Mouse (Mus musculus): ENCODE results near the gene Plekhg6.

Plekhg6 gene

GRCm38 (mm10) chr6:125385066-125385974 lies 4.7 kb upstream of the Plekhg6 start:
- no peak for DNase-seq (ENCODE audit: low spot score in 2 of 2)

DNA sequence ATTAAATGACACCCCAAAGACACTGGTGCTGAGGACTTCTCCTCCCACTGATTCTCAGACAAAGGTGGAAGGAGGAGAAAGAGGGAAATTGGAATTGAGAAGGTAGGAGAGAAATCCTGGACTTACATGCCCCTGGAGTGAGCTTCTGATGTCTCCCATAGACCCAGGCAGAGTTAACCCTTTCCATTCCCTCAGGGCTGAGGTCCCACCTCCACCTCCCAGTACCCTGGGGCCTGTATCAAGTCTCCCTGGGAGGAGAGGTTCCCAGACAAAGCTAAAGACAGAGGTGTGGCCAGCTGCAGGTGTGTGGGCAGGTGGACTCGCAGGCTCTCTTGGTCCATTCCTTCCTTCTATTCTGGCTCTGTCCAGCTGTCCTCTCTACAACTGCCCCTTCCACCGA lies 1.4 kb upstream of the Plekhg6 start:
- no peak for DNase-seq (ENCODE audit: low spot score in 2 of 2)

- DNase-seq (ENCODE audit: low spot score in 2 of 2): no peak
Measured at GRCm38 (mm10) chr6:125379781-125380180, 812 bp downstream of the Plekhg6 start.

DNA sequence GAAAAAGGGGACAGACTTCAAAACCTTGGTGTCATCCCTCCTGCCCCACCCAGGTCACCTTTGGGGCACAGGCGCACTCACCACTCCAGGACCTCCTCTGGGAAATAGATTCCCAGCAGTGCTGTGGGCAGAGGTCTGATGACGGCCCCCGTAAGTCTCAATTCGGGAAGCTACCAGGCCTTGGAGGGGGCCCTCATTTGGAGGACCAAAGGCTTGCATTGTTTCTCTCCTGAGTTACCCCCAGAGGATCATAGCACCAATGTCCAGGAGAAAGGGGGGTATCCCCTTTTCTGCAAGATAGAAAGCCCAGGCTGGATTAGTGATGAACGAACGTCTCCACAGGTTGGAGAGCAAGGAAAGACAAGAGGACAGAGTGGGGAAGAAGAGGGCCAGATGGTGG lies 2.0 kb downstream of the Plekhg6 start:
- DNase-seq (ENCODE audit: low spot score in 2 of 2): no peak

DNA sequence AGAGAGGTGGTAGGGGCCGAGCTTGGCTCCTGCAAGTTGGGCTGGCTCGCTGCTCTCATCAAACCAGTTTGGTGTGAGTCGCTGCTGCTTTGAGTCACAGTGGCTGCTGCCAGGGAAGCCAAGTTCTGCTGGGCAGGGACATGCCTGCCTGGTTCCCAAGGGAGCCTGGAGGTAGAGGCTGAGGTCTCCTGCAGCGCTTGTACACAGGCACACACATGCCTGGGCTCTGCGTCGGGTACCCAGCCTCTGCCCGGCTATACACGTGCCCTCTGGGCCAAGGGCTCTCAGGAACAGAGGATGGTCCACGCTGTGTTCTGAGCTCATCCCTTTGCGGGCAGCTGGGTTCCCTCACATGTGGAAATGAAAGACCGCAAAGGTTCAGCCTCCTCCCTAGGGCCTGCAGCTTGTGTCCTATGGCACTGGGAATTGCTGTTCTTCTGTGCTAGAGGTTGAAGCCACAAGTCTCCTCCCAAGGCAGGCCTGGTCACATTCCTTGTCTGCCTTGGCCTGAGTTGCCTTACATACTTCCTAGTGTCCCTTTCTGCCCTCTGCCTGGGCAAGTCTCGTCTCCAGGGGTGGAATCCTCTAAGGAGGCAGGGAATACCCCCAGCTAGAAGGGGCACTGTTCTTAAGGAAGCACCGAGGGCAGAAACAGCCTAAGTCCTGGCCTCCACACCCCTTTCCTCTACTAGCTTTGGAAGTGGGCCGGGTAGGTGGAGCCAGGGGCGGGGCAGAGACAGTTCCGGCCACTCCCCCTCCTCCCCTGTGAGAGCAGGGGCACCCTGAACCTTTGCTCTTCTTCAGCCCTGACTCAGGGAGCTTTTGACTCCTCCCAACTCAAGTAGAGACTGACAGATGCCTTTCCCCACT lies 2.8 kb downstream of the Plekhg6 start:
- DNase-seq (ENCODE audit: low spot score in 2 of 2): peak; percentile 43 to 48

GRCm38 (mm10) chr6:125377042-125377441 lies 3.6 kb downstream of the Plekhg6 start:
- DNase-seq (ENCODE audit: low spot score in 2 of 2): no peak

DNA sequence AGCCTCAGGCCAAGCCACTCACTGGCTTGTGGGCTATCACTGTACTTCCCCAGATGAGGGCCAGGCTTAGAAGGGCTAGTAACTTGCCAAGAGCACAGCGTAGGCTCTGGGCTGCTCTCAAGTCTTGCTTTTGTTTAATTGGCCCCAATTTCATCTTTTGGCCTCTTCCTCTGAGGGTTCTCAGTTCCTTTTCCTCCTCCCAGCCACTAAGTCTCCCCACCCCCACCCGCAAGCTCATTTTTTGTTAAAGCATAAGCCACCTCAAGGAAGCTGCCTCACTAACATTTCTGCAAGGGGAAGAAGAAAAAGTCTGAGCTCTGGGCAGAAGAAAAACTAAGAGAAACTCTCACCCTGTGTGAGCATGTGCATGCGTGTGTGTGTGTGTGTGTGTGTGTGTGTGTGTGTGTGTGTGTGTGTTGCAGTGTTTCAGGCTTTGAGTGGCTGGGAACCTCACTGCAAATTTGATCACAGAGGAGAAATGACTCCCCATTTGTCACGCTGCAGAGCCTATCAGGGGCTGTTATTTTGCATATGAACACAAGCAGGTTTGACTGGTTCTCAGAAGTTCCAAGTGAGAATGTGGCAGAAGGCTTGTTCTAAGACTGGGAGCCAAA lies 12.7 kb downstream of the Plekhg6 start:
- peak in 1 of 2 experiments; percentile 43 for DNase-seq (ENCODE audit: low spot score in 2 of 2)

DNA sequence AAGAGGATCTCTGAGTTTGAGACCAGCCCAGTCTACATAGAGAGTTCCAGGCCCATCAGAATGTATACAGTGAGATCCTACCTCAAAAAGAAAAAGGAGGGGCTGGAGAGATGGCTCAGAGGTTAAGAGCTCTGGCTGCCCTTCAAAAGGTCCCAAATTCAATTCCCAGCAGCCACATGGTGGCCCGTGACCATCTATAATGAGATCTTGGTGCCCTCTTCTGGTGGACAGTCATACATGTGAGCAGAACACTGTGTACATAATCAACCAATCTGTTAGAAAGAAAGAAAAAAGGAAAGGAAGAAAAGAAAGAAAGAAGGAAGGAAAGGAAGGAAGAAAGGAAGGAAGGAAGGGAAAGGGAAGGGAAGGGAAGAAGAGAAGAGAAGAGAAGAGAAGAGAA lies 14.5 kb downstream of the Plekhg6 start:
- DNase-seq (ENCODE audit: low spot score in 2 of 2): no peak

- DNase-seq (ENCODE audit: low spot score in 2 of 2): no peak
Measured at GRCm38 (mm10) chr6:125365522-125365921, 15.1 kb downstream of the Plekhg6 start.

DNA sequence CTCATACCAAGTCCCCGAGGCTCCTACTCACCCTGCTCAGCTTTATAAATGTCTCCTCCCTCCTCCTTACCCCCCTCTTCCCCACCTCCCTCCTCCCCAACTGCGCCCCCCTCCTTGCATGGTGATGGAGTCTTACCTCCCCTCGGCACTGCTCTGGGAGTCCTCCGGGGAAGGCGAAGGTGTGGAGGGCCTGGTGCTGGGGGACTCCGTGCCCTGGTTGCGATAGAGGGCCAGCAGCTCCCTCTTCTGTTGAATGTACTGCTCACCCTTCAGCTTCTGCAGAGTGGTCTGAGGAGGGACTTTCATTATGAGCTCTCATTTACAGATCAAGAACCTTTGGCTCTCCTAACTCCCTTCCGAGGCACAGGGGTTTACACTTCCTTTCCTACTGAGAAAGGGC lies 16.1 kb downstream of the Plekhg6 start:
- DNase-seq (ENCODE audit: low spot score in 2 of 2): no peak

GRCm38 (mm10) chr6:125363451-125364242 lies 16.9 kb downstream of the Plekhg6 start:
- no peak for DNase-seq (ENCODE audit: low spot score in 2 of 2)

DNA sequence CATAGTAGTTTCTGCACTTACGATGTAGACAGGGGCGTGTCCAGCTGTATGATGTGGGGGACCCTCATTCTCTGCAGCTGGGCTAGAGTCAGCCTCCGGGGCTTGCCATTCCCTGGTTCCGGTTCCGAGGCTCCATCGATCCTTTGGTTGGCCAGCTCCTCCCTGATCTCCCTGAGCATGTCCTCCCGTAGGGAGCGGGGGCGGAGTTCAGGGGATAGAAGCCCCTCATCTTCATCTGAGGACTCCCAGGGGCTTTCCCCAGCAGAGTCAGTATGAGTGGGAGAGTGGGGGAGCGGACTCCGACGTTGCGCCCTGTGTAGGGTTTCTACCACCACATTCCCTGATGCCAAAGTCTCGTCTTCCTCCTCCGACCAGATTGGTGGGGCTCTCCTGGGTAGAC lies 17.6 kb downstream of the Plekhg6 start:
- no peak for DNase-seq (ENCODE audit: low spot score in 2 of 2)

DNA sequence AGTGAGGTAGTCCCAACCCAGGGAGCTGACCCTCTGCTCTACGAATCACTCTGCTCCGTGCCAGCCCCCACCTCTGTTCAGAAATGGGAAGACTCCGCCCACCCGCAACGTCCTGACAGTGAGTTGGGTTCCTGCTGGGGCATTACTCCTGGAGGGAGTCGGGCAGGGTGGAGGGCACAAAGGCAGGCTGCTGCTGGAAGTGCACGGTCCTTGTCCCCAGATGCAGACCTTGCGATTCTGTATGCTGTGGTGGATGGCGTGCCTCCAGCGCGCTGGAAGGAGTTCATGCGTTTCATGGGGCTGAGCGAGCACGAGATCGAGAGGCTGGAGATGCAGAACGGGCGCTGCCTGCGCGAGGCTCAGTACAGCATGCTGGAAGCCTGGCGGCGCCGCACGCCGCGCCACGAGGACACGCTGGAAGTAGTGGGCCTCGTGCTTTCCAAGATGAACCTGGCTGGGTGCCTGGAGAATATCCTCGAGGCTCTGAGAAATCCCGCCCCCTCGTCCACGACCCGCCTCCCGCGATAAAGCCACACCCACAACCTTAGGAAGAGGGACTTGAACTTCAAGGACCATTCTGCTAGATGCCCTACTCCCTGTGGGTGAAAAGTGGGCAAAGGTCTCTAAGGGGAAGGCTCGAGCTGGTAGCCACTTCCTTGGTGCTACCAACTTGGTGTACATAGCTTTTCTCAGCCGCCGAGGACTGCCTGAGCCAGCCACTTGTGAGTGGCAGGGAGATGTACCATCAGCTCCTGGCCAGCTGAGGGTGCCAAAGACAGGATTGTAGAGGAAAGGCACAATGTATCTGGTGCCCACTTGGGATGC lies 18.9 kb downstream of the Plekhg6 start:
- no peak for DNase-seq (ENCODE audit: low spot score in 2 of 2)

GRCm38 (mm10) chr6:125360846-125361245 lies 19.7 kb downstream of the Plekhg6 start:
- peak in 1 of 2 experiments; percentile 40 for DNase-seq (ENCODE audit: low spot score in 2 of 2)

GRCm38 (mm10) chr6:125359999-125360398 lies 20.6 kb downstream of the Plekhg6 start:
- no peak for DNase-seq (ENCODE audit: low spot score in 2 of 2)

DNA sequence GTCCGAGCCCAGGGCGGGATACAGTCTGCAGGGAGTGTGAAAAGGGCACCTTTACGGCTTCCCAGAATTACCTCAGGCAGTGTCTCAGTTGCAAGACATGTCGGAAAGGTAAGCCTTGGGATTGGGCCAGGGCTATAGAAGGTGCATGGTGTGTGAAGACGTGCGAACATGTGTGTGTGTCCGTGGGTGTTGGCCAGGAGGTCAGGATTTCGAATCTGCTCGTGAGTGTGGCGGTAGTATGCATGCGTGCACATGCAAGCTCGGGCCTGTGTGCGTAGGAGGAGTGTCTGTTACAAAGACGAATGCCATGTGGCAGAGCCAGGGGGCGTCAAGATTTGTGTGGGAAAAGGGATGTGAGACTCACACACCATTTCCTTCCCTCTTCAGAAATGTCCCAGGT lies 23.3 kb downstream of the Plekhg6 start:
- no peak for DNase-seq (ENCODE audit: low spot score in 2 of 2)

DNA sequence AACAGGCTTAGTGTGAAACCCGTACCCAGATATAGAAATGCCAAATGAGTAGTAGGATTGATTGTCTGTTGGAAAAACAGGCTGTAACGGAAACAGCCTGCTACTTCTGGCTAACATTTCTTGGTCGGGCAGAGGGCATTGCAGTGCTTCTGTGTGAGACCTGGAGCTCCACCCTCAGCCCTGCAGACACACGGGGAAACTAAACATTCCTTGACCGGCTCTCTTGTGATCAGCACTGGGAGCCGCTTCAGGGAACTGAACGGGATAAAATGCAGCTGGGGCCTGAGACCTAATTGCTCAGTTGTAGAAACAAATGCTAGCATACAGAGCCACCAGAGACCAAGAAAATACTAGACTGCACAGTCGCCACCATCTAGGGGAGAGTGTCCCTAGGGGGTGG lies 24.3 kb downstream of the Plekhg6 start:
- no peak for DNase-seq (ENCODE audit: low spot score in 2 of 2)

- no peak for DNase-seq (ENCODE audit: low spot score in 2 of 2)
Measured at GRCm38 (mm10) chr6:125355197-125355741, 25.3 kb downstream of the Plekhg6 start.

GRCm38 (mm10) chr6:125354352-125355151 lies 26.0 kb downstream of the Plekhg6 start:
- no peak for DNase-seq (ENCODE audit: low spot score in 2 of 2)
